Mouse (Mus musculus) heart, adult 11 months (tissue): ENCODE measurements at regions not wholly inside any gene's neighbourhood (a gene's known extent, or its start where the extent isn't known, plus 50 kb on each side); places are given as distances from the start of the nearest gene placed in this dataset.

Source experiments
- DNase-seq: peaks from one replicate; pipeline ENCODE4 v3.0.0; 2022

- no peak for DNase-seq
Measured at GRCm38 (mm10) chr9:46509896-46510295, 190.1 kb upstream of the 4931429L15Rik start.

GRCm38 (mm10) chr9:46509458-46509857, 189.7 kb upstream of the 4931429L15Rik start:
- peak; percentile 45 for DNase-seq

- DNase-seq = no peak
Measured at GRCm38 (mm10) chr9:46507036-46507435, 187.2 kb upstream of the 4931429L15Rik start.

- no peak for DNase-seq
Measured at GRCm38 (mm10) chr9:46504536-46504935, 184.8 kb upstream of the 4931429L15Rik start.

GRCm38 (mm10) chr9:46504133-46504416, 184.3 kb upstream of the 4931429L15Rik start:
- no peak for DNase-seq

- no peak for DNase-seq
Measured at GRCm38 (mm10) chr9:46503321-46504132, 183.7 kb upstream of the 4931429L15Rik start.

- no peak for DNase-seq
Measured at GRCm38 (mm10) chr9:46499426-46499825, 179.6 kb upstream of the 4931429L15Rik start.

- DNase-seq = no peak
Measured at GRCm38 (mm10) chr9:46498861-46499260, 179.1 kb upstream of the 4931429L15Rik start.

- no peak for DNase-seq
Measured at GRCm38 (mm10) chr9:46495276-46495675, 175.5 kb upstream of the 4931429L15Rik start.

GRCm38 (mm10) chr9:46482859-46483443, 163.2 kb upstream of the 4931429L15Rik start:
- no peak for DNase-seq

GRCm38 (mm10) chr9:46482034-46482858, 162.5 kb upstream of the 4931429L15Rik start:
- no peak for DNase-seq

- no peak for DNase-seq
Measured at GRCm38 (mm10) chr9:46481491-46481890, 161.7 kb upstream of the 4931429L15Rik start.

- peak; percentile 97 for DNase-seq
Measured at GRCm38 (mm10) chr9:46480080-46480690, 160.4 kb upstream of the 4931429L15Rik start.

- DNase-seq = no peak
Measured at GRCm38 (mm10) chr9:46478611-46479010, 158.8 kb upstream of the 4931429L15Rik start.

GRCm38 (mm10) chr9:46476516-46476915, 156.7 kb upstream of the 4931429L15Rik start:
- no peak for DNase-seq

- no peak for DNase-seq
Measured at GRCm38 (mm10) chr9:46473681-46474080, 153.9 kb upstream of the 4931429L15Rik start.

- no peak for DNase-seq
Measured at GRCm38 (mm10) chr9:46469521-46469920, 149.7 kb upstream of the 4931429L15Rik start.

- no peak for DNase-seq
Measured at GRCm38 (mm10) chr9:46468306-46468705, 148.5 kb upstream of the 4931429L15Rik start.

GRCm38 (mm10) chr9:46467671-46468070, 147.9 kb upstream of the 4931429L15Rik start:
- DNase-seq = no peak

- no peak for DNase-seq
Measured at GRCm38 (mm10) chr9:46462681-46463080, 142.9 kb upstream of the 4931429L15Rik start.

GRCm38 (mm10) chr9:46457945-46458344, 138.2 kb upstream of the 4931429L15Rik start:
- no peak for DNase-seq

- DNase-seq = no peak
Measured at GRCm38 (mm10) chr9:46454807-46455610, 135.2 kb upstream of the 4931429L15Rik start.
